Mouse (Mus musculus): ENCODE measurements around the gene Zfp958. TPM values are rescaled to one million over a fixed set of nuclear protein-coding genes. Genes with fewer than 3 reads are reported as not detected.

Zfp958 gene
- polyA plus RNA-seq, 1 experiment = 1.3 TPM

DNA sequence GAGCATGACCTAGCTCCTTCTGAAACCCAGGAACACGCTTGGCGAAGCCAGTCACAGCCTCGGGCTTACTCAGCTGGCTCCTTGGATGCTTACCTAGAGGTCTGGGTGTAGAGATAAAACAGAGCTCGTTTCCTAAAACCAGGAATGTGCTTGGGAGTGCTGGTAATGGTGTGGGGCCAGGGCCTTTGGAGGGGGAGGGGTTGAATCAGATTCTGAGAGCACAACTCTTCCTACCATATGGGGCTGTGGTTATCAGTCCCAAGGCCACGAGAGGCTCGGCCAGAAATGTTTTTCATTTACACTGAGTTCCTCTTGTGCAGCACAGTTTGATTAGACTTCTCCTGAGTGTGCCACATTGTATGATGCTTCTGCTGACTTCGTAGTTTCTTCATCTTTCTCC lies 63.6 kb downstream of the Zfp958 start:
- H3K36me3 ChIP-seq (ENCODE audit: control insufficient read depth, insufficient read depth, low read length) = no peaks in the 10 kb centered on the region
- no peak overlapping the region for H3K4me3 ChIP-seq (ENCODE audit: insufficient read depth, low read depth, low read length)
- no peaks in the 10 kb centered on the region for H3K4me1 ChIP-seq (ENCODE audit: control insufficient read depth, insufficient read depth, low read length)
- 95% methylated on average over 7 of the region's 7 CpGs for WGBS
- DNase-seq = no peak
- H3K27me3 ChIP-seq (replicated peaks; ENCODE audit: control insufficient read depth, insufficient read depth, low read length) = no peaks in the 10 kb centered on the region
- H3K27ac ChIP-seq (ENCODE audit: insufficient read depth, low read depth, low read length) = no peak overlapping the region
- no peak for TF ChIP-seq POLR2A (IDR thresholded peaks at IDR 0.05; ENCODE audit: low read depth, low read length)
- no peak for TF ChIP-seq CTCF (conservative IDR thresholded peaks at IDR 0.05; ENCODE audit: insufficient read depth, insufficient read length, low read depth, low read length)

DNA sequence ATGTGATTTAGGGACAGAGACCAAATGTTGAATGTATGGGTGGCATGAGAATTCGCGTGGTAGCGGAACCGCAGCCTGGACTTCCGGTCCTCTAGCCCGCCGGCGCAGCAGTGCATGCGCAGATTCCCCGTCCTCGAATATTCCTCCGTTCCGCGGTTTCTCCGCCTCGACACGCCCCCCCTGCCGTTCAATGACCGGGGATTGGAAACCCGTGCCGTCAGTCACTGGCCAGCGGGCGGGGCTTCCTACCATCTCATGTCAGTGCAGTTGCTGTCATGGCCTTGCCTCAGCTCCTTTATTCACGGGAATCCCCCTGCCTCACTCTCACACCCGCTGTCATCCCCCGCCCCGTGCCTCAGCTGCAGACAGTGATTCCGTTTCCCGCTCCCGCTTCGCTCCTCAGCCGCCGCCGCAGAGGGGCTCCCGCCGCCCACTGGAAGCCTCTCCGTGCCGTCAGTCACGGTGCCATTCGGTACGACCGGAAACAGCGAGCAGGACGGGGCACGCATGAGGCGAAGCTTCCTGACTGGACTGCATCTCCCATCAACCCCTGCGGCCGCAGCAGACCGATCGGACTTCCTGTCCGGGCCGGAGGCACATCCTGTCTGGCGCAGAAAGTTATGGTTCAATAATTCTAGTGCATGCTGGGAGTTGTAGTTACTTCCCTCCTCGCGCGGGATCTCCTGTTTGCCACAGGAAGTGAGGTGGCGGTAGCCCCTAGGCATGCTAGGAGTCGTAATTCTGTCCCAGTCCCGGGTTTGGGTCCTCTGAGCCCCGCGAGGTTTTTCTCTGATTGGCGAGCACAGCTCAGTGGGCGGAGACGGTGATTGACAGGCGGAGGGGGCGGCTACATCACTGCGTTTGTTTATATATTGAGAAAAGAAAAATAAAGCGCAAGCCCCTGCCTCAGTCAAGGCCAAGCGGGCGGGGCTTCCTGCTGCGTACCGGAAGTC lies 64.6 kb downstream of the Zfp958 start:
- WGBS = under 1% methylated on average over 72 of the region's 72 CpGs
- TF ChIP-seq CTCF (conservative IDR thresholded peaks at IDR 0.05; ENCODE audit: insufficient read depth, insufficient read length, low read depth, low read length) (no peak), POLR2A (IDR thresholded peaks at IDR 0.05; ENCODE audit: low read depth, low read length) (peak; percentile 53)
- no peaks in the 10 kb centered on the region for H3K27me3 ChIP-seq (replicated peaks; ENCODE audit: control insufficient read depth, insufficient read depth, low read length)
- no peaks in the 10 kb centered on the region for H3K4me1 ChIP-seq (ENCODE audit: control insufficient read depth, insufficient read depth, low read length)
- peak overlapping the region; percentile 75 for H3K4me3 ChIP-seq (ENCODE audit: insufficient read depth, low read depth, low read length)
- peak; percentile 99 for DNase-seq
- H3K27ac ChIP-seq (ENCODE audit: insufficient read depth, low read depth, low read length) = peak overlapping the region; percentile 95
- H3K36me3 ChIP-seq (ENCODE audit: control insufficient read depth, insufficient read depth, low read length) = no peaks in the 10 kb centered on the region

DNA sequence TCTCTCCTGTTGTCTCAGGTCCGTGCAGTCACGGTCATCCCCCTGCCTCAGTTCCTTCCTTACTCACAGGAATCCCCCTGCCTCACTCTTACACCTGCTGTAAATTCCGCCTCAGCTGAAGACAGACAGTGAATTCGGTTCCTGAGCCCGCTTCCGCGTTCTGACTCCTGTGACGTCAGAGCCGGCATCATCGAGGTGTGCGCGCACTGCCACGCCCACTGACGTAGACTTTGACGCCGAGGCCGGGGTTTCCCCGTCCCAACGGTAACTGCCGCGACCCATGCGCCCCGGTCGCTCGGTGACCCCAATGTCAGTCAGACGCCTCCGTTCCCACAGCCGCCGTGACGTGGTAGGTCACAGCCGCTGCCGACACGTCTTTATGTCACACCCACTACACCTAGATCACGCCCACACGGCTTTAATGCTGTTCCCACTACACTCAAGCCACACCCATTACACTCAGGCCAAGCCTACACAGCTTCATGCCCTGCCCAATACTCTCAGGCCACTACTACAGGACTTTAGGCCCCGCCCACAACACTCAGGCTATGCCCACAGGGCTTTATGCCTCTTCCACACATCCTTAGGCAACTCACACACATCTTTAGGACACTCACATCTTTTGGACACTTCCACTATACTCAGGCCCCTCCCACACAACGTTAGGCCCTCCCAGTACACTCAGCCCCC lies 65.4 kb downstream of the Zfp958 start:
- no peak for TF ChIP-seq CTCF (conservative IDR thresholded peaks at IDR 0.05; ENCODE audit: insufficient read depth, insufficient read length, low read depth, low read length)
- no peak for TF ChIP-seq POLR2A (IDR thresholded peaks at IDR 0.05; ENCODE audit: low read depth, low read length)
- H3K4me1 ChIP-seq (ENCODE audit: control insufficient read depth, insufficient read depth, low read length) = no peaks in the 10 kb centered on the region
- H3K36me3 ChIP-seq (ENCODE audit: control insufficient read depth, insufficient read depth, low read length) = no peaks in the 10 kb centered on the region
- no peaks in the 10 kb centered on the region for H3K27me3 ChIP-seq (replicated peaks; ENCODE audit: control insufficient read depth, insufficient read depth, low read length)
- H3K27ac ChIP-seq (ENCODE audit: insufficient read depth, low read depth, low read length) = peak overlapping the region; percentile 95
- peak; percentile 93 for DNase-seq
- H3K4me3 ChIP-seq (ENCODE audit: insufficient read depth, low read depth, low read length) = peak overlapping the region; percentile 73
- under 1% methylated on average over 37 of the region's 37 CpGs for WGBS

- Histone ChIP-seq H3K4me3 (ENCODE audit: insufficient read depth, low read depth, low read length) (peak overlapping the region; percentile 73; the same call in 1 of the 2 replicates), H3K36me3 (ENCODE audit: control insufficient read depth, insufficient read depth, low read length) (no peaks in the 10 kb centered on the region), H3K27ac (ENCODE audit: insufficient read depth, low read depth, low read length) (no peak overlapping the region), H3K4me1 (ENCODE audit: control insufficient read depth, insufficient read depth, low read length) (no peaks in the 10 kb centered on the region), H3K27me3 (replicated peaks; ENCODE audit: control insufficient read depth, insufficient read depth, low read length) (no peaks in the 10 kb centered on the region)
- DNase-seq = no peak
- TF ChIP-seq POLR2A (IDR thresholded peaks at IDR 0.05; ENCODE audit: low read depth, low read length) = no peak
- 82% methylated on average over 8 of the region's 8 CpGs for WGBS
Measured at GRCm38 (mm10) chr8:4678908-4679545, 66.1 kb downstream of the Zfp958 start.

DNA sequence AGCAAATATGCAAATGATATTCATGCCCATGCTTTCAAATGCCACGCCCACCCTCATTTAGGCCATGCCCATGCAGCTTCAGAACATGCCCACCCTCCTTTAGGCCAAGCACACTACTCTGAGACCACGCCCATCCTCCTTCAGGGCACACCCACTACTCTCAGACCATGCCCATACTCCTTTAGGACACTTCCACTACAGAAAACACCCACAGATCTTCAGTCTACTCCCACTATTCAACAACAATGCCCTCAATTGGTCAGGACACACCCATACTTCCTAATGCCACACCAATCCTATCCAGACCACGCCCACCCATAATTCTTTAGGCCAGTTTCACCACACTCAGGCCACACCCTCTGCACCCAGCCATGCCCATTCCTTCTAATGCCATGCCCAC lies 66.8 kb downstream of the Zfp958 start:
- no peak overlapping the region for H3K27ac ChIP-seq (ENCODE audit: insufficient read depth, low read depth, low read length)
- no peak for DNase-seq

More for the DNA sequence above, 66.8 kb downstream of the Zfp958 start:
- no peaks in the 10 kb centered on the region for H3K27me3 ChIP-seq (replicated peaks; ENCODE audit: control insufficient read depth, insufficient read depth, low read length)
- no peaks in the 10 kb centered on the region for H3K36me3 ChIP-seq (ENCODE audit: control insufficient read depth, insufficient read depth, low read length)
- H3K4me1 ChIP-seq (ENCODE audit: control insufficient read depth, insufficient read depth, low read length) = no peaks in the 10 kb centered on the region
- 100% methylated on average over 3 of the region's 3 CpGs for WGBS
- no peak for TF ChIP-seq POLR2A (IDR thresholded peaks at IDR 0.05; ENCODE audit: low read depth, low read length)
- TF ChIP-seq CTCF (conservative IDR thresholded peaks at IDR 0.05; ENCODE audit: insufficient read depth, insufficient read length, low read depth, low read length) = no peak
- H3K4me3 ChIP-seq (ENCODE audit: insufficient read depth, low read depth, low read length) = no peak overlapping the region

Other genes with a start within 250 kb of the Zfp958 start
- gene Cers4, start 120.1 kb upstream of the Zfp958 start, polyA plus RNA-seq (2012; rRNA removed) = 26.9 and 33.3 TPM in 2 replicates
- gene Shcbp1, start 166.4 kb downstream of the Zfp958 start, polyA plus RNA-seq (2012; rRNA removed) = 0.38 and 0.46 TPM in 2 replicates